Mouse (Mus musculus): ENCODE measurements around the gene Map3k21. TPM values are rescaled to one million over a fixed set of nuclear protein-coding genes. Genes with fewer than 3 reads are reported as not detected.

The Map3k21 gene
- polyA plus RNA-seq, 1 experiment from 2014 or later, result 4.4 TPM

DNA sequence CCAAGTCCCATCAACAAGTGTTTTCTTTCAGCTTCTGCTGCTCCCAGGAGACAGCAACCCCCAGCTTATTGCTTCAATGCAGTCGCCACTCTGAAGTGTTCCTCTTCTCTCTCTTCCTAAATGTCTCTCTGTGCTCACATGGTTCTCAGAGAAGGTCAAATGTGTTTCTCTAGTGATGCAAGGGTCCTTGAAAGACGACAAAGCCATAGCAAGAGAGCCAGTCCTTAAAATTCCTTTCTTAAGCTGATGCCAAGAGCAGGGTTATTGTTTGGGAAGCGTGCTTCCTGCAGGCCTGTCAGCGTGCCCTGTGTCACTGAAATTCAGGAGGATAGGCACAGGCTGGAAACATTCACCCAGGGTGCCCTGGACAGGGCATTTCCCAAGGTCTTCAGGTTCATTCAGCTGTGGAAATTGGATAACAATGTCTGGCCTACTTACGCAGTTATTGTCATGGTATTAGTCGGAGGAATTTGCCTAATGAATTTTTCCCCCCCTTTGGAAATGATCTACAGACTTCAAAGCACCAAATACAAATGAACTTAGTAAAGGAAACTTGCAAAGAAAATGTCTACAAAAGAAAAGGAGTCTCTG lies 76.8 kb downstream of the Map3k21 start:
- 43% methylated on average over 6 of the region's 6 CpGs for WGBS

DNA sequence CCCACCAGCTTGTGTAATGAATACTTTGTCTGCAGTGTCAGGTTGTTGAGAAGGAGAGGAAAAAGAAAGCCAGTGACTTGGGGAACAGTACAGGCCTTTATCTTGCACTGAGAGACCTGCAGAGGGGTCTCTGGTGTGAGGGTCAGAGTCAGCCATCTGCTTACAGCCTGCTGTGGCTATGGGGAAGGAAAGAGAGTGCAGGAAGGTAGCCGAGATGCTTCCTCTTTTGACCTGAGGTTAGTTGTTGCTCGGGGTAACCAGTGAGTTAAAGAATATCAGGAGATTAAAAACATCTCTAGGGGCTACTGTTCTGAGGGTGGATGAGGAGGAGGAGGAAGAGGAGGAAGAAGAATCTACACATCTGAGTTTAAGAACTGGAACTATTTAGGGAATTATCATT lies 77.7 kb downstream of the Map3k21 start:
- Histone ChIP-seq H3K27ac (no peak overlapping the region), H3K9ac (ENCODE audit: low read depth, low read length) (no peak overlapping the region), H3K27me3 (ENCODE audit: insufficient read depth, low read length) (0 out of 2 replicates have a peak, but pooled peaks cover 4% of the 10 kb centered on the region), H3K9me3 (replicated peaks; ENCODE audit: low read length) (no peaks in the 10 kb centered on the region), H3K4me3 (replicated peaks; ENCODE audit: low read depth, low read length) (no peak overlapping the region), H3K4me1 (replicated peaks; ENCODE audit: insufficient read depth, low read length) (no peaks in the 10 kb centered on the region), H3K36me3 (ENCODE audit: insufficient read depth, low read length) (no peaks in the 10 kb centered on the region), H3K4me2 (ENCODE audit: low read length) (no peak overlapping the region)
- ATAC-seq (replicated peaks; ENCODE audit: low FRiP score, low read depth) (no peak), DNase-seq (ENCODE audit: low spot score) (no peak)
- 49% methylated on average over 2 of the region's 2 CpGs for WGBS
- TF ChIP-seq CTCF (IDR thresholded peaks at IDR 0.05; ENCODE audit: low read depth), result no peak

More for the DNA sequence above, 76.8 kb downstream of the Map3k21 start:
- peak overlapping the region; percentile 34; the same call in 1 of the 2 replicates for H3K27ac ChIP-seq
- H3K36me3 ChIP-seq (ENCODE audit: insufficient read depth, low read length), result no peaks in the 10 kb centered on the region
- DNase-seq (ENCODE audit: low spot score) (no peak), ATAC-seq (replicated peaks; ENCODE audit: low FRiP score, low read depth) (no peak)
- no peaks in the 10 kb centered on the region for H3K4me1 ChIP-seq (replicated peaks; ENCODE audit: insufficient read depth, low read length)
- no peak for TF ChIP-seq CTCF (IDR thresholded peaks at IDR 0.05; ENCODE audit: low read depth)
- H3K4me2 ChIP-seq (ENCODE audit: low read length), result no peak overlapping the region
- H3K27me3 ChIP-seq (ENCODE audit: insufficient read depth, low read length), result no peaks in the 10 kb centered on the region
- no peaks in the 10 kb centered on the region for H3K9me3 ChIP-seq (replicated peaks; ENCODE audit: low read length)
- no peak overlapping the region for H3K9ac ChIP-seq (ENCODE audit: low read depth, low read length)
- no peak overlapping the region for H3K4me3 ChIP-seq (replicated peaks; ENCODE audit: low read depth, low read length)

DNA sequence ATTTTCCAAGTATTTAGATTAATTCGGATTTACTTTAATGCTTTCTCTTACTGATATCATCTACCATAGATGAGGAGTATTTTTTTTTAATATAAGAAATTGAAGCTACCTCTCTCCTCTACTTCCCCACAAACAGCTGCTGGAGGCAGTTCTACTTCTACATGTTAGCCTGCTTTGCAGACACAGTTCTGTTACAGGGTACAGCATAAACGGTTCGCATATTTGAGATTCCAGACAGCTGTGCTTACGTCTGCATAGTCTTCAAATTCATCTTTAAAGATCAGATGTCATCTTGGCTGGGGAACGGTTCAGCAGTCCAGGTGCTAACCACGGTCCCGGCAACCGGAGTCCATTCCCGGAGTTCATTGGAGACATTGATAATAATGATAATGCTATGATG lies 83.4 kb downstream of the Map3k21 start:
- Histone ChIP-seq H3K27ac (no peak overlapping the region), H3K4me1 (replicated peaks; ENCODE audit: insufficient read depth, low read length) (peaks cover 9% of the 10 kb centered on the region; the same call in 1 of the 2 replicates), H3K9me3 (replicated peaks; ENCODE audit: low read length) (no peaks in the 10 kb centered on the region), H3K9ac (ENCODE audit: low read depth, low read length) (no peak overlapping the region), H3K36me3 (ENCODE audit: insufficient read depth, low read length) (no peaks in the 10 kb centered on the region), H3K27me3 (ENCODE audit: insufficient read depth, low read length) (peaks cover 12% of the 10 kb centered on the region; the same call in 1 of the 2 replicates), H3K4me2 (ENCODE audit: low read length) (no peak overlapping the region), H3K4me3 (replicated peaks; ENCODE audit: low read depth, low read length) (no peak overlapping the region)
- ATAC-seq (replicated peaks; ENCODE audit: low FRiP score, low read depth) (no peak), DNase-seq (ENCODE audit: low spot score) (peak; percentile 14)
- WGBS, result 61% methylated on average over 9 of the region's 9 CpGs
- TF ChIP-seq CTCF (IDR thresholded peaks at IDR 0.05; ENCODE audit: low read depth), result no peak

DNA sequence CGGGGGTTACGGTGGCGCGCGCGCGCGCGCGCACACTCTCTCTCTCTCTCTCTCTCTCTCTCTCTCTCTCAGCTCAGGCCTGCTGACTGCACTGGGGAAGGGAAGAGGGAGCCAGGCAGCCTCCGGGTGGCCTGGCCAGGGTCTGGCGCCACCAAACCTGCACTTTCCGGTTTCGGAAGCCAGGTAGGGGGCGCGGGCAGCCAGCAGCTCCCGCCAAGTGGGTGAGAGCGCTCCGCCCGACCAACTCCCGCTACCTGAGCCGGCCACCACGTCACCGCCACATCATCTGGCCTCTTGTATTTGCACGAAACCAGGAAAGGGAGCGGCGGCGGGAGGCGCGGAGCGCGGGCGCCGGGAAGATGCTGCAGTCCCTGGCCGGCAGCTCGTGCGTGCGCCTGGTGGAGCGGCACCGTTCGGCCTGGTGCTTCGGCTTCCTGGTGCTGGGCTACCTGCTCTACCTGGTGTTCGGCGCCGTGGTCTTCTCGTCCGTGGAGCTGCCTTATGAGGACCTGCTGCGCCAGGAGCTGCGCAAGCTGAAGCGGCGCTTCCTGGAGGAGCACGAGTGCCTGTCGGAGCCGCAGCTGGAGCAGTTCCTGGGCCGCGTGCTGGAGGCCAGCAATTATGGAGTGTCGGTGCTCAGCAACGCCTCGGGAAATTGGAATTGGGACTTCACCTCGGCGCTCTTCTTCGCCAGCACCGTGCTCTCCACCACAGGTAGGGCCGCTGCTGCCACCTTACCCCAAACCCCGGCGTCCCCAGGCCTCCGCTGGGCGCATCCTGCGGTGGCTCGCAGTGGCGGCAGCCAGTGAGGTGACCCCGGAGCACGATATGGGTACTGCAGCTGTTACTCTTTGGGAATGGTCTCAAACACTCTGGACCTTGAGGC lies 85.1 kb downstream of the Map3k21 start, which contains the start of gene Kcnk1:
Gene Kcnk1, plus strand, starts transcription at position 70 of the 886 bp plus-strand sequence.
- DNase-seq (ENCODE audit: low spot score) (peak; percentile 63), ATAC-seq (replicated peaks; ENCODE audit: low FRiP score, low read depth) (peak; percentile 83)
- H3K27me3 ChIP-seq (ENCODE audit: insufficient read depth, low read length), result peaks cover 12% of the 10 kb centered on the region; the same call in 1 of the 2 replicates
- H3K4me2 ChIP-seq (ENCODE audit: low read length), result peak within 1 kb of the TSS; percentile 73
- H3K4me3 ChIP-seq (replicated peaks; ENCODE audit: low read depth, low read length), result peak within 1 kb of the TSS; percentile 46
- no peaks in the 10 kb centered on the region for H3K9me3 ChIP-seq (replicated peaks; ENCODE audit: low read length)
- TF ChIP-seq CTCF (IDR thresholded peaks at IDR 0.05; ENCODE audit: low read depth), result peak; percentile 41; the same call in 1 of the 2 replicates
- no peaks in the 10 kb centered on the region for H3K36me3 ChIP-seq (ENCODE audit: insufficient read depth, low read length)
- peak within 1 kb of the TSS; percentile 86 for H3K27ac ChIP-seq
- peaks cover 9% of the 10 kb centered on the region; the same call in 1 of the 2 replicates for H3K4me1 ChIP-seq (replicated peaks; ENCODE audit: insufficient read depth, low read length)
- under 1% methylated on average over 73 of the region's 73 CpGs for WGBS
- H3K9ac ChIP-seq (ENCODE audit: low read depth, low read length), result peak within 1 kb of the TSS; percentile 59

DNA sequence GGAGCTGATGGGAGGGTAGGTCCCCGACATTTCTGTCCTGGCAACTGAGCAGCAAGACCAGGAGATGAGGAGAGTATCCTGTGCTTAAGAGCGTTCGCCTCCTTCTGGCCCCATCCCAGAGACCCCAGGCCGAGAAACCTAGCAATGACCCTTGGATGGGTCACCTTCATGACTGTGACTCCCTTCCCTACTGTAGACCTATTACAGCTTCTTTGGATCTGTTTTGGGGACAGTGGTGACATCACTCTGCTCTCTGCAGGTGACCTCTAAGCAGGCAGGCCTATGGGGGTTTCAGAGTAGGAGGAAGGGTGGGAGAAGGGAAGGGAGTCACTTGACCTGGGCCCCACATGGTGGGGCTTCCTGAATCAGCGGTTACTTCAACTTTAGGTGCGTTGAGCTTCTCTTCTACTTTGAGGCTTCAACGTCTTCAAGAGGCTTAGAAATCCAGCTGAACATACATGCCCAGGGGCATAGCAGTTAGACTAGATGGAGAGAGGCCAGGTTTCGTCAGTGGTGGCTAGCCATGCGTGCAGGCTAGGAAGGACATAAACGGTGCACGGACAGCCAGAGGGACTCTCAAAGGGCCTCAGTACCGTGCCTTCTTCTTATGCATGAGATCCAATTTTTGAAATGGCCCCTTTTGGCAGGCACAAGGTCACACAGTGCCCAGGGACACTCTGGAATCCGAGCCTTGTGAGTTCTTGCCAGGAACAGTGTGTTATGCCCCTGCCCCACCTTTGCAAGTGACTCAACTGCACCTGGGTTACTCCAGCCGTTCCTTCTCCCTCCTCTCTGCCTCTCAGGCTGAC lies 86.0 kb downstream of the Map3k21 start:
- WGBS, result 15% methylated on average over 14 of the region's 14 CpGs
- DNase-seq (ENCODE audit: low spot score) (peak; percentile 24), ATAC-seq (replicated peaks; ENCODE audit: low FRiP score, low read depth) (no peak)

More for the DNA sequence above, 86.0 kb downstream of the Map3k21 start:
- H3K9me3 ChIP-seq (replicated peaks; ENCODE audit: low read length), result no peaks in the 10 kb centered on the region
- TF ChIP-seq CTCF (IDR thresholded peaks at IDR 0.05; ENCODE audit: low read depth), result no peak
- H3K4me3 ChIP-seq (replicated peaks; ENCODE audit: low read depth, low read length), result peak overlapping the region; percentile 46
- peak overlapping the region; percentile 59 for H3K9ac ChIP-seq (ENCODE audit: low read depth, low read length)
- no peaks in the 10 kb centered on the region for H3K36me3 ChIP-seq (ENCODE audit: insufficient read depth, low read length)
- peak overlapping the region; percentile 73 for H3K4me2 ChIP-seq (ENCODE audit: low read length)
- H3K27ac ChIP-seq, result peak overlapping the region; percentile 86
- H3K27me3 ChIP-seq (ENCODE audit: insufficient read depth, low read length), result peaks cover 12% of the 10 kb centered on the region; the same call in 1 of the 2 replicates
- H3K4me1 ChIP-seq (replicated peaks; ENCODE audit: insufficient read depth, low read length), result peaks cover 9% of the 10 kb centered on the region; the same call in 1 of the 2 replicates
